Comparison of ENCODE assay signal across 8 mouse cellular contexts in genomic region chr15:78927788-78928457, GRCm38 (mm10). TPM values are rescaled to one million over a fixed set of nuclear protein-coding genes. Genes with fewer than 3 reads are reported as not detected.
DNase-seq lines count a peak whose midpoint lies in the region; ATAC-seq and TF ChIP-seq lines count a peak whose summit lies in the region.

No protein-coding gene starts in this region.

- peak; percentile 39 for DNase-seq in urinary bladder, postnatal 10 days (ENCODE audit: low spot score)
- DNase-seq in urinary bladder, adult 2 months (ENCODE audit: low spot score), result no peak
- DNase-seq in kidney, postnatal 14 days, result peak; percentile 88
- peak; percentile 87 to 92 for DNase-seq in lung, postnatal 4 days
- peak; percentile 58 for DNase-seq in retina, embryonic 14.5 days (ENCODE audit: low spot score)
- DNase-seq in thymus, postnatal 36 days, result peak; percentile 88 to 94

- no peak for TF ChIP-seq CTCF in embryonic fibroblast, embryonic 13.5 days (IDR thresholded peaks at IDR 0.05; ENCODE audit: borderline replicate concordance, insufficient read depth, low read length)

- TF ChIP-seq POLR2A in embryonic fibroblast, embryonic 13.5 days (IDR thresholded peaks at IDR 0.05; ENCODE audit: low read depth, low read length), result peak; percentile 67

- 1% methylated on average over 29 of the region's 35 CpGs for WGBS in heart, embryonic 16.5 days

- H3K9me3 ChIP-seq in heart, embryonic 16.5 days (replicated peaks; ENCODE audit: control insufficient read depth, low read length), result no peaks in the 10 kb centered on the region

- peak overlapping the region; percentile 96 for H3K4me2 ChIP-seq in heart, embryonic 16.5 days (ENCODE audit: low read depth, low read length)

- ATAC-seq in heart, embryonic 16.5 days (replicated peaks; ENCODE audit: extremely low read depth, insufficient read depth, low FRiP score), result peak; percentile 17; the same call in 1 of the 2 replicates

- peaks cover 20% of the 10 kb centered on the region for H3K4me1 ChIP-seq in embryonic fibroblast, embryonic 13.5 days (ENCODE audit: control insufficient read depth, insufficient read depth, low read length)
- H3K4me1 ChIP-seq in heart, embryonic 16.5 days (ENCODE audit: control insufficient read depth, insufficient read depth, low read length), result peaks cover 34% of the 10 kb centered on the region

- peak overlapping the region; percentile 61 for H3K9ac ChIP-seq in heart, embryonic 16.5 days (ENCODE audit: low read length)

- H3K36me3 ChIP-seq in heart, embryonic 16.5 days (ENCODE audit: control insufficient read depth, insufficient read depth), result peaks cover 8% of the 10 kb centered on the region; the same call in 1 of the 2 replicates

- H3K27me3 ChIP-seq in heart, embryonic 16.5 days (ENCODE audit: control insufficient read depth, insufficient read depth, low read length), result no peaks in the 10 kb centered on the region

- peak overlapping the region; percentile 82 for H3K4me3 ChIP-seq in embryonic fibroblast, embryonic 13.5 days (ENCODE audit: insufficient read depth, low read length)
- H3K4me3 ChIP-seq in heart, embryonic 16.5 days (ENCODE audit: low read length), result peak overlapping the region; percentile 46

- H3K27ac ChIP-seq in embryonic fibroblast, embryonic 13.5 days (ENCODE audit: insufficient read depth, low read length), result peak overlapping the region; percentile 99
- peak overlapping the region; percentile 99 for H3K27ac ChIP-seq in heart, embryonic 16.5 days (ENCODE audit: low read length)

RNA-seq across cellular contexts. Expression of gene Lgals1, which starts 1.4 kb away (rescaled TPM):
- polyA plus RNA-seq in urinary bladder, adult 2 months (2012; rRNA removed), result 979 and 1,151 TPM in 2 replicates
- polyA plus RNA-seq in embryonic fibroblast, embryonic 13.5 days (2011; ENCODE audit: insufficient read length, low read depth, missing spikeins), result 4,027 and 4,662 TPM in 2 replicates
- 718 and 722 TPM in 2 replicates for polyA plus RNA-seq in heart, embryonic 16.5 days (2015; fragmentation: Nextera tagmentation; extraction: Ambion mirVana)

RNA-seq across cellular contexts. Expression of gene Nol12, which starts 6.8 kb away (rescaled TPM):
- polyA plus RNA-seq in urinary bladder, adult 2 months (2012; rRNA removed), result 26.5 and 30.7 TPM in 2 replicates
- 46.6 and 55.4 TPM in 2 replicates for polyA plus RNA-seq in embryonic fibroblast, embryonic 13.5 days (2011; ENCODE audit: insufficient read length, low read depth, missing spikeins)
- polyA plus RNA-seq in heart, embryonic 16.5 days (2015; fragmentation: Nextera tagmentation; extraction: Ambion mirVana), result 28.3 and 33.7 TPM in 2 replicates

RNA-seq across cellular contexts. Expression of gene Pdxp, which starts 14.2 kb away (rescaled TPM):
- polyA plus RNA-seq in urinary bladder, adult 2 months (2012; rRNA removed), result 2.4 and 3.8 TPM in 2 replicates
- polyA plus RNA-seq in embryonic fibroblast, embryonic 13.5 days (2011; ENCODE audit: insufficient read length, low read depth, missing spikeins), result 3.0 and 4.2 TPM in 2 replicates
- polyA plus RNA-seq in heart, embryonic 16.5 days (2015; fragmentation: Nextera tagmentation; extraction: Ambion mirVana), result 16.9 and 18.3 TPM in 2 replicates

RNA-seq across cellular contexts. Expression of gene Triobp, which starts 19.6 kb away (rescaled TPM):
- 47.1 and 57.9 TPM in 2 replicates for polyA plus RNA-seq in urinary bladder, adult 2 months (2012; rRNA removed)
- polyA plus RNA-seq in embryonic fibroblast, embryonic 13.5 days (2011; ENCODE audit: insufficient read length, low read depth, missing spikeins), result 34.2 and 45.6 TPM in 2 replicates
- polyA plus RNA-seq in heart, embryonic 16.5 days (2015; fragmentation: Nextera tagmentation; extraction: Ambion mirVana), result 47.9 and 53.7 TPM in 2 replicates

RNA-seq across cellular contexts. Expression of gene Sh3bp1, which starts 28.4 kb away (rescaled TPM):
- polyA plus RNA-seq in urinary bladder, adult 2 months (2012; rRNA removed), result 34.6 and 35.1 TPM in 2 replicates
- polyA plus RNA-seq in embryonic fibroblast, embryonic 13.5 days (2011; ENCODE audit: insufficient read length, low read depth, missing spikeins), result 44.1 and 47.8 TPM in 2 replicates
- 19.8 and 20.0 TPM in 2 replicates for polyA plus RNA-seq in heart, embryonic 16.5 days (2015; fragmentation: Nextera tagmentation; extraction: Ambion mirVana)
